Mouse (Mus musculus) kidney, adult 18-20 months (tissue): ENCODE measurements around the gene Fry.
A peak's percentile ranks its signal among the peaks of the same experiment; 100 is the strongest.

Experiments
- DNase-seq: peaks from one replicate; pipeline ENCODE4 v3.0.0; 2021

The Fry gene

DNA sequence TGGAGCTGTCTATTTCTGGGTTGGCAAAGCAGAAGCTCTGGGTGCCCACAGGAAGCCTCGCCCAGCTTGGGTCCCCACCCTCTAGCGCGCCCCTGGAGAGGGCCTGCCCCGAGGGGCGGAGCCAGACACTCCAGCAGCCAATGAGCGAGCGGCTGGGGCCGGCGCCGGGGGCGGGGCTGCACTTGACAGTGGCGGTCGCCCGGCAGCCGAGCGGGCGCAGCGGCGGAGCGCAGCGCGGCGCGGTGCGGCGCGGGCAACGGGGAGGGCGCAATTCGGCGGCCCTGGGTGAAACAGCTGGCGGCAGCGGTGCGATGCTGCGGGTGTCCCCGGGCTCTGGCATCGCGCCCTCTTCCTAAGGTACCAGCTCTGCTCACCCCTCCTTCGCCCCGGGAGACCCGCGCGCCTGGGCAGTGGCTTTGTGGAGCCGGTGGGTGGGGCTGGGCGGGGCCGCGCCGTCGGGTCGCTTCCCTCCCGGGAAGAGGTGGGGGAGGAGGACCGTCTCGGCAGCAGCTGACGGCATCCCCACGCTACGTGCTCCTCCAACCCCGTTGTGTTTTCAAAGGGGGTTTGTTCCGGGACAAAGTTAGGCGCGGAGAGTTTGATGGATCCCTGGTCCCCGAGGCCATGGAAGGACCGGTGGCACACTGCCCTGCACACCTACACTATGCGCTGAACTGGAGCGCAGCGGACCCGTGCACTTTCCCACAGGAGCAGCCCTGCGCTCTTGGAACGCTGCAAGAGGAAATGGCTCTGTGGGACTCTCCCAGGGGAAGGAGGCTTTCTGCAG, at the start of gene Fry:
Fry (plus strand) TSS at position 191 of the 787 bp plus-strand sequence.
- peak; percentile 87 for DNase-seq

DNA sequence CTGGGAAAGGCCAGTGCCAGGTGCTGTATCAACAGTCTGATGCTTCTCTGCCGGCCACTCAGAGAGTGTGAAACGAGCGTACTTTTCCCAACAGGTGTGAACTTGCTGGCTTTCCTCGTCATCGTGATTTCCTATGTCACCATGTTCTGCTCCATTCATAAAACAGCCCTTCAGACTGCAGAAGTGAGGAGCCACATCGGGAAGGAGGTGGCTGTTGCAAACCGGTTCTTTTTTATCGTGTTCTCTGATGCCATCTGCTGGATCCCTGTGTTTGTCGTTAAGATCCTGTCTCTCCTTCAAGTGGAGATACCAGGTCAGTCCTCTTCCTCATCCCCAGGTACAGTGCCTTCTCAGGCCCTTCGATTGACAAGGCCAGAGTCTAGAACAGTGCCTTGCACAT, 48.4 kb upstream of the Fry start:
- no peak for DNase-seq

DNA sequence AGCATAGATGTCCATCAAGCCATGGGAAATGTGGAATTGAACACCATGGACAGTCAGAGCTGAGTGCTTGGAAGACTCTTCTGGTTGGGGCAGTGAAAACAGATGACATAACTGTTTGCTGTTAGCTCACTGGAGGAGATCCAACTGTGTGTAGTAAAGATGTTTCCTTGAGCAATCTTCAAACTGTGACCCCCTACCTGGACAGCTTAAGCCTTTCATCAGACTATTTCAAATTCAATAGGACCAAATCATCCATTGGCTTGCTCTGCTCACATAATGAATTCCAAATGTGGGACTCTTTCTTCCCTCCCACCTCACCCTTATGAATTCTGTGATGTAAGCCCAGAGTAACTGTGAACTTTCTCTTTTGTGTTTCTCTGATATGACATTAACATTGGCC, 46.7 kb upstream of the Fry start:
- DNase-seq = no peak

DNA sequence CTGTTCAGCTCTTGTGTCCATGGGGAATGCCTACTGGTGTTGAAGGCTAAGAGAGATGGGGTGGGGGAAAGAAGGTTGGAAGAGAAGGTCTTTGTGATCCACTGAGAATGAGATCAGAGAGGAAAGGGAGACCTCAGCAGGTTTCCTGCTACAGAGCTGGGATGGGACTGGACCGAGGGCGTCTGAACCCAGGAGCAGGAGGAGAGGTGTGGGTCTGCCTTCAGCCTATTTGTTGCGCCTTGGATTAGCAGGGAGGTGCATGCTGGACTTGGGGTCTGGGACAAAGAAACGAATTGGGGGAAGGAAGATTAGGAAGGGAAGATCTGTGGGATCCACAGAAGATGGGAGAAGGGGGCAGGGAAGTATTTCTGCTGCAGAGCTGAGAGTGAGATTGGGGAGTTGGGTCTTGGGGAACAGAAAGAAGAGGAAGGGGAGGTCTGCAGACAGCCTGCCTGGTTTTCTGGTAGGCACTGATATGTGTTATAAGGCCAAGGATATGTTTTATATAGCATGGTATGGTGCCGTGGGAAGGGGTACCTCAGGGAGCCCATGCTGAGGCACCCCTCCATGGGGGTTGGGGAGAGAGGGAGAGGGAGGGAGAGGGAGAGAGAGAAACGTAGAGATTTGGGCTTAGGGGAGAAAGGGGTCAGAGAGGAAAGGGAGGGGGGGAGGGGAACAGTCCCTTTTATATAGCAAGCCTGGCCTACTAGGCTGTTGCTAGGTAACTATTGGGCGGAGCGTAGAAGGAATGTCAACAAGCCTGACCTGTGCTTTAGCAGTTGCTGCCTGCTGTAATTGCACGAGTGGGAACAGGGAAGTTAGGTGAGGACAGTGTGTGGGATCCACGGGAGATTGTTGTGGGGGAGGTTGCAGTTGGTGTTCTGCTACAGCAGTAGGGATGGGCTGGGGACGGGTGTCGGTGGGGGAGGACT, 38.3 kb upstream of the Fry start:
- no peak for DNase-seq

DNA sequence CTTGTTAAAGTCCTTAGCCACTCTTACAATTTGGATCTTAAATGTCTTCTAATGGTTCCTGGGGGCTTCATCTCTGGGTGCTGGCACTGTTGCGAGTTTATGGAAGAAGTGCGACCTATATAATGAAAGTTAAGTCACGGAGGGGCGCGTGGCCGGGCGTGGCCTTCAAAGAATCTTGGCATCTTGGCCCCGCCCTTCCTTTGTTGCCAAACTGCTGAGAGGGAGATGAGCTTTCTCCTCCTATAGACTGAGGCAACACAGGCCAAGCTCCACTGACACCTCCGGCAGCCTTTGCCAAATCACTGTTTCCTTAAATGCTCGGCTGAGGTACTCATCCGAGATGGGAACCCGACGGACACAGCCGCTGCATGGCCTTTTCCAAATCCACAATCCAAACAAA, 35.7 kb upstream of the Fry start:
- no peak for DNase-seq

DNA sequence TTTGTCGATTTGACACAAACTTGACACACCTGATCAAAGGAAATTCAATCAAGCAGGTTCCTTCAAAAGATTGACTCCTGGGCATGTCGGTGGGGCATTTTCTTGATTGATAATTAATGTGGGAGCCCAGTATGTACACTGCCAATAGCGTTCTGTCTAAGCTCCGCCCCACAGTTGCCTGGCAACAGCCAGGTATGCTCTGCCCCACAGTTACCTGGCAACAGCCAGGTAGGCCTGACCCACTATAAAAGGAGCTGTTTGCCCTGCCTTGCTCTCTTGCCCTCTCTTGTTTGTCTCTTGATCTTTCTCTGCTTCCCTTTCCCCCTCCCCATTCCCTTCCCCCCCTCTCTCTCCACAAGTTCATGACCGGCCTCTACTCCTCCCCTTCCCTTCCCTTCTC, 35.3 kb upstream of the Fry start:
- no peak for DNase-seq

DNA sequence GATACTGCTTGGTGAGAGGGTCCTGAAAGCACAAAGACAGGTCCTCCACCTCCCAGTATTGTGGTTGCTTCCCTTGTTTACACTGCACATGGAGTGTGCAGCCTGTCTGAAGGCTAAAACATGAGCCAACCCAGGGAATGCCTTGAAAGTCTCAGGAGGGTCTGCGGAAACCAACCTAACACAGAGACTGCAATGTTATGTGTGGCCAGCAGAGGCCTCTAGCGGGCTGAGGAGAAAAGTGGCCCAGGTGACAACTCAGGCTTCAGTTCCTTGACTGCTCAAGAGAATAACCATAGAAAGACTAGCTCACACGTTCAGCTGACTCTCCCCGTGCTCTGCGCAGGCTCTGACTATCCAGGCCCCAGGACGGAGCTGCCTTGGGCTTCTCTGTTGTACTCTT, 20.8 kb upstream of the Fry start:
- peak; percentile 52 for DNase-seq

DNA sequence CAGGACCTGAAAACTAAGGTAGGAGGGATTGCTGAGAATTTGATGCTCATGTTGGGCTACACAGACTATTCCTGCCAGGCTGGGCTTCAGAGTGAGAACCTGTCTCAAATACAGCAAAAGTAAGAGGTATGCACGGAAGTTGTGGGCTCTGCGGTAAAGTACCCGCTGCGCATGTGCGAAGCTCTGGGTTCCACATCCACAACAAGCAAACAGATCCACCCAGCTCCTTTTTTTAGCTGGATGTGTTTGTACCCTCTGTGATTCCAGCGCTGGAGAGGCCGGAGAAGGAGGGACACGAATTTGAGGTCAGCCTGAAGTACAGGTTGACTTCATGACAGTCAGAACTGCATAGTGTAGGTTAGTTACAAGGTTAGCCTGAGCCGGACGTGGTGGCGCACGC, 19.7 kb upstream of the Fry start:
- no peak for DNase-seq

DNA sequence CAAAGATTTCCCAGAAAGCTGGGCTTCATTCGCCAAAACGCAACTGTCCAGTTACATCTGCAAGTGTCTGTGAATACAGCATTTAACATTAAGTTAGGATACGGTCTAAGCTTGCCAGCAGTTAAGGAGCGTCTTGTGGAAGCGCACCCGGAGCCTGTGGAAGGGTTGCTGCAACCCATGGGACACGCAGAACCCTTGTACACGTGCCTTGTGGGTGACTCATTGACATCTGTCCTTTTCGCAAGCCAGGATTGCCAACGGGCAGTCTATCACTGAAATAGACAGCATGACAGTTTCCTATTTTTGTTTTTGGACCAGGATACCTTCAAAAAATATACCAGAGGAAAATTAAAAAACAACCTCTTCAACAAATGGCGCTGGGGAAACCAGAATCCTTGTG, 16.7 kb upstream of the Fry start:
- DNase-seq = no peak

DNA sequence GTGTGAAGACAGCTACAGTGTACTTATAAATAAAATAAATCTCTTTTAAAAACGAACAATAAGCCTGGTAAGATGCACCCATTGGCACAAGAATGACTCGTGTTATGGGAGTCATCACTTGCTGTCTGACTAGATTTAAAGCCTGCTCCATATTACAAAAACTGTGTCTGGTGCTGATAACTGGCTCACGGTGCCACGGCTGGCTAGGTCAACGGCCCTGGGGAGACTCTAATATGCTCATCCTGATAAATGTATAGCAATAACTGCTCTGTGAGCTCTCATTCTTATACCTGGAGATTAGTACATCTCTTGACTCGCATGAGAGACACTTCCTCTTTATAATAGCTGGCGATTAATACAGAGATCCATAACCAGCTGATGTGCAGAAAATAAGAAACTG, 12.1 kb upstream of the Fry start:
- no peak for DNase-seq

DNA sequence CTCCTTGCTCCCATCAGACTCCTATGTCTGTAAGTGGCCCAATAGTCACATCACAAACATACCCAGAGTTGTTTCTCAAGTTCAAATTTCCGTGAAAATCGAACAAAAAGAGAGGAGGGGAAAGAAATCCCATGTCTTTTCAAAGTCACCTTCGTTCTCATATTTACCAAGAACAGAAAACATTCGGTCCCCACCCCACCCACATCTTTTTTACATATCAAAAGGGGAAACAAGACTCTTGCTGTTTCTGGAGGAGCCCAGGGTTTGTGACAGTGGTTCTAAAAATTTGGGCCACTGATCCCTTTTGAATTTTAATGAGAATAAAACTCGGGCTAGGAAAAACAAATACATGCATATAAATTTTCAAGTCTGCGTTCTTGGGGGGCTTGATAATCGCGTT, 7.2 kb upstream of the Fry start:
- DNase-seq = no peak

DNA sequence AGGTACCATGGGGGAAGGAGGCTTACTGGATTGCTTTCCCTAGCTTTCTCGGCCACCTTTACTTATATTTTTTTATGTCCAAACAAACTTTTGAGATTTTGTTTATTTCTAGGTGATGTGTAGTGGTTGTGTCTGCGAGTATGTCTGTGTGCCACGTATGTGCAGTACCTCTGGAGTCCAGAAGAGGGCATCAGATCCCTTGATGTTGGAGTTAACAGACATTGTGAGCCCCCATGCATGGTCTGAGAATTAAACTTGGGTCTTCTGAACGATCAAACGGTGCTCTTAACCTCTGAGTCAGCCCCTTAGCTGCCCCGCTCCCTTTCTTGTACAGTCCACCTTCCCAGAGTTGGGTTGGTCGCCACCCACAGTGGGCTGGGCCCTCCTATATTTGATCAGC, 4.4 kb upstream of the Fry start:
- no peak for DNase-seq

DNA sequence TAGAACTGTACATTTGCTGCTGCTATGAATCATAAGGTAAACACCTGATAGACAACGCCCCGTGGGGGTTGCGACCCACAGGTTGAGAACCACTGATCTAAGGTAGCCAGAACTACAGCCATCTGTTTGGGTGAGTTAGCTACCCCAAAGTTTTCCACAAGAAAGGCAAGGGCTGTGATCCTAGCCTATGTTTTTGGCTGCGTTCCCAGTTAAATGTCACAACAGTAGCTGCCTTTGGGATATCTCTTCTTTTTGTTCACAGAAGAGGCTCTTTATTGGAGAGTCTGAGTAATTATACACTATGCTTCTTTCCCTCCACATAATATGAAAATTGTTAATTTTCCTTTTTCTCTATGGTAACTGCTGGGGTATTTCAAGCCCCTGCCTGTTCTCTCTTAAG, 3.7 kb upstream of the Fry start:
- DNase-seq = no peak

DNA sequence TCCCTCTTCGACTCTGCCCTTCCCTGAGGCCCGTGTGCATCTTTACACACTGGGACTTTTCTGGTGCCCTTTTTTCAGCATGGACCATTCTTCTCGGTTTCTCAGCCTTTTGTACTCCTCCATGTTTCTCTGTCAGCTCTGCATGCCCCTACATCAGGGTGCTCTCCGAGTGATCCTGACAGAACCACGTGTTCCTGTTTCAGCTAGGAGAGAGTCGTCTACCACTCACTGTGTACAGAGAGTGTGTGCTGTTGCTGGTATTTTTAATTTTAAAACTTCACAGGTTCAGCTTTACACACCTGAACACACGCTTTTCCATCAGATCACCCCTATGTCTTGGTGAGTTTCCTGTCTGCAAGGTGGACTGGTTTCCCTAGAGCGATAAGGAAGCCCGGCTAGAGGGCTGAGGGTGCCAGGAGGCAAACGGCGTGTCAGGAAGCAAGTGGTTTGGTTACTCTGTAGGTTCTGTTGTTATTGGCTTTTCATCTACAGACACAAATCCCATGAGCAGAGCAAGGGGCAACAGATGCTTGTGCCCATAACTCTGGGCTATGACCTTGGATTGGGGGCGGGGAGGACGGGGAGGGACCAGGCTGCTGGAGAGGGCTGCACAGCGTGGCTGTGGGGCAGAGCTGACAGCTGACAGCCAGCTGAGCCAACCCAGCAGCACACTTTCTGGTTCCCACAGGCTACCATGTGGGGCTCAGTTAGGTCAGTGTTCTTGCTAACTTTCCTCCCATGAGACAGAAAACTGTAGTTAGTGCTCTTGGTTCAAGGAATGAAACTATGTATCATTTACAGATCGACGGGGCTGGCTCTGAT, 3.0 kb upstream of the Fry start:
- no peak for DNase-seq

DNA sequence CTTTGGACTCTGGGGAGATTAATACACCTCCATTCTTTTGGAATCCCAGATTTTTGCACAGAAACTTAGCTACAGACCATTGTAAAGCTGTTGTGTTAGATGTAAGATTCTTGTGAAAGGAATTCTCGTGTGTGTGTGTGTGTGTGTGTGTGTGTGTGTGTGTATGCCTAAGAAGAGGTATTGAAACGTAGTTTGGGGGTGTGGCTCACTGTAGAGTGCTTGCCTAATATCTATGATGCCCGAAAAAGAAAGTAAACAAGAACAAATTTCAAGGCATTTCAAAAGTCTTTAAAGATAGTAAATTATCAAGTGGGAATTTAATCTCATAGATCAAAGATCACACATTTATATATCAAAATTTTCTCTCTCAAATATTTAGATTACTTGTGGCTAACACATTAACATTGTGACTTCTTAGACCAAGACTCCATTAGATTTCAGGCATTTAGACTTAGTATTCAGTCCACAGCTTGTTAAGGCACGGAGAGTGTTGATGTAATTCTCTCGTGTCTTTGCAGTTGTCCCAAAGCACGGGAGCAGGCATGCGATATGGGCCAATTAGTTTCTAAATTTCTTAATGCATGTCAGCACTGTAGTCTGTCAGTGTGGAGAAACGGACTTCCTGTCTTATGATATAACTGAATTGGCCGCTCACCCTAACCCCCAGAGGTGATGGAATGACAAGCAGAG, 2.1 kb upstream of the Fry start:
- no peak for DNase-seq

DNA sequence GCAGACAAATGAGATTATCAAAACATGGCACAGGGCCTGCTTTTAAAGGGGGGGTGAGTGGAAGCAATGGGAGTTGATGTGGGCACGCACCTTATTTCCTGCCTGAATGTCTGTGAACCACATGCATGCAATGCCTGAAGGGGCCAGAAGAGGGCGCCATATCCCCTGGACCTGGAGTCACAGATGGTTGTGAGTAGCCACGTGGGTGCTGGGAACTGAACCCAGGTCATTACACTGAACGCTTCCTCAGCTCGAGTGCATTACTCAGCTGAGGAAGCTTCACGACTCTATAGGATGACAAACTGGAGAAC, 1.6 kb upstream of the Fry start:
- DNase-seq = no peak

DNA sequence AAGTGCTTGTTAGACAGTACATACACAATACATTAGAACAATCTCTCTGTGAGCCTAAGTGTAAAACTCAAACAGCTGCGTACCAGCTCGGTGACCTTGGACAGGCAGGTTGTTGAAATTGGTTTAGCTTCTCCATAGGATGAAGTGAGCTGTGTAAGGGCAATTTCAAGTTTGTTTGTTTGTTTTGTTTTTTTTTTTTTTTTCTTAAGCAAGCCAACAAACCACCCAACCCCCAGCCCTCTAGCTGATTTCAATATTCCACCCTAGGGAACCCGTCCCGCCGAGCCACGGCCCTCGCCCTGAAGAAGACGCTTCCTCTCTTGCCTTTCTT, 356 bp upstream of the Fry start:
- DNase-seq = no peak

DNA sequence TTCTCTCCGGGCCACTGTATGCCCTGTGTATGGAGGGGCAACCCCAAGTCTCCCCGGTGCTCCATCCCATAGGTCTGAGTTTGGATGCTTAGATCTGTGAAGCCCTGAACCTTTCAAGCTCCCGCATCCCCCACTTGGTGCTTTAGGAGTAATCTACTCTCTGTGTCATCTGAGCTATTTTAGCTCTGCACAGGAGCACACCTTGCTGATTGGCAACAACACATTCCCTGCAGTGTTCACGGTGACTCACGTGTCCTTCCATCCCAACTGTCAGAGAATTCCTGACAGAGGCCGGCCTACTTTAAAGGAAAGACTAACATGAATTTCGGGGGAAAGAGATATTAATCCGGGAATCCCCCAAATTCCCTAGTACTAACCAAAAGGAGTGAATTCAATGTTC, 2.2 kb downstream of the Fry start:
- no peak for DNase-seq

DNA sequence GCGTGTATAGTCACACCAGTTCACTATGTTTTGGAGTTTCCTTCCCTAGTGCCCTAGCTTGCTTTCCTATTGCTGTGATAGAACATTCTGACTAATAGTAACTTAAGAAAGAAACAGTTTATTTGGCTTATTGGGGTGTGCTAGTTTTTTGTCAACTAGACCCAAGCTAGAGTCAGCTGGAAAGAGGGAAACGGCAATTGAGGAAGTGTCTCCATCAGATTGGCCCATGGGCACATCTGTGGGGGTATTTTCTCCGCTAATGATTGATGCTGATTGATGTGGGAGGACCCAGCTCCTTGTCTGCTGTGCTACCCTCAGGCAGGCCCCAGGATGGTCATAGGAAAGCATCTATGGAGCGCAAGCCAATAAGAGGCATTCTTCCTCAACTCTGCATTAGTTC, 3.6 kb downstream of the Fry start:
- DNase-seq = no peak

DNA sequence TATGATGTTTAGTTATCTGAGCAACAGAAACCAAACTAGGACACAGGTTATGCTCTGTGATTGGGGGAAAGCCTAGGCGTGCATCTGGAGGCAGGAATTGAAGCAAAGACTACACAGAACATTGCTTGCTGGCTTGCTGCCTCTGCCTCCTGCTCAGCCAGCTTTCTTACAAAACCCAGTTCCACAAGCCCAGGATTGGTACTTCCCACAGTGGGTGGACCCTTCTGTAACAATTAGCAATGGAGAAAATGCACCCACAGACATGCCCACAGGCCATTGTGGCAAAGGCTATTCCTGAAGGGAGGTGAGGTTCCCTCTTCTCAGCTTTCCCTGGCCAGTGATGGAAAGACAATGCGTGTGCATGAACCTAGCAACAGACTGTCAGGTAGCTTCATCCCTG, 4.1 kb downstream of the Fry start:
- DNase-seq = no peak

DNA sequence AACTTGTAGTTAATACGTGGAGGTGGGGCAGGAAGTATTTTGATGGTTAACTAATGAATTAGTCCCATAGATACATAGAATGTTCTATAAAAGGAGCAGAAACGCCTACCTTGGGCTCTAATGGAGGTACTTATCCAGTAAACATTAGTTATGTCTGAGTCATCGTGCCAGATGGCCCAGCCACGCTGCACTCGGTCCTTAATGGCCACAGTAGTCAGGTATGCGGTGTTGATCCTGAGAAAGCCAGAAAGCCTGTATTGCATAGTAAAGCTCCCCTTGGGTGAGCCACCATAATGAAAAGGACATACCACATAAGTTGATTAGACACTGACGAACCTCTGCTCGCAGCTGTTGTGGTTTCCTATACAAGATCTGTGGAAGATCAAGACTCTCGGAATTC, 7.5 kb downstream of the Fry start:
- no peak for DNase-seq

DNA sequence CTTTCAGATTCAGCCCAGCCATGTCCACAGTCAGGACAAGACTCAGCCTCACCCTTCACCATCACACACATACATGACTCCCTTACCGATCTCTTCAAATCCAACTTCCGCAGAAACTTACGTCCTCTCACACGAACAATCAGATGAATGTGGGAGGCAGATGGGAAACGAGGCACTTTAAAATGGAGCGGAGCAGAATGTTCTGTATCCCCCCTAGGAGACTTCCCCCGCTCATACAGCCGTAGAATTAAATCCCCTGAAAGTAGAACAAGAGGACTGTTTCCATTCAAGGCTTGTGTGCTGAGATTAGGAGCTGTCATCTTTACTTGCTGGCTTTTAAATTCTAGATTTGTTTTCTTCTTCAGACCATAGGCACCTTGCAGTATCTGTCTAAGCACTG, 10.0 kb downstream of the Fry start:
- DNase-seq = no peak

DNA sequence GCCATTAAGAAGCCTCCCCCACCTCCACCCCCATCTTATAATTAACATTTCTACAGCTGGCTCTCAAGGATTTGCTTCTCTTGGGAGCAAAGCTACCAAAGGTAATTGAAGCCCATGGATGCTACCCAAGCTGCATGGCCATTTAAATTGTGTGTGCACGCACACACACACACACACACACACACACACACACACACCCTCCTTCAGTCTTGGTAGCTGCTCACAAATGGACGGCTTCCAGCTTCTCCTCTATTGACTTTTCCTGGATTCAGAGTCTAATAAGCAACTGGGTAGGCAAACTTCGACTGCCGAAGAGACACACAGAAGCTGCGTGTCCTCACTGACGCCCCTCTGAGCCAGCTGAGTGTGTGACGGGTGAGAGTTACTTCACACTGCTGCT, 11.7 kb downstream of the Fry start:
- no peak for DNase-seq
